Mouse (Mus musculus) kidney, postnatal 0 days (tissue): ENCODE data around the gene Tmem164. TPM values are rescaled to one million over a fixed set of nuclear protein-coding genes. Genes with fewer than 3 reads are reported as not detected.

ENCODE experiments used
- ATAC-seq: fragments of 200-750 bp; cut with Nextera tagmentation; replicated peaks from 2 replicates; pipeline ENCODE4 v1.8.0; 2017; ENCODE audit warnings: low read depth, moderate number of reproducible peaks, moderate TSS enrichment, moderate library complexity; ENCODE audit not compliant: low FRiP score
- DNase-seq: peaks from one replicate; pipeline ENCODE4 v3.0.0-alpha.2; 2016; ENCODE audit warnings: low spot score
- H3K27ac ChIP-seq: fragments of 300-500 bp; sonication (generic); 2 replicates; pipeline ENCODE4 v1.5.1; 2014; ENCODE audit warnings: mild to moderate bottlenecking
- H3K27me3 ChIP-seq: fragments of 300-500 bp; sonication (generic); 2 replicates; pipeline ENCODE4 v1.6.1; 2014; ENCODE audit warnings: low read length, mixed read lengths; ENCODE audit not compliant: insufficient read depth
- H3K36me3 ChIP-seq: fragments of 300-500 bp; sonication (generic); 2 replicates; pipeline ENCODE4 v1.6.1; 2014; ENCODE audit warnings: low read length, mixed read lengths; ENCODE audit not compliant: insufficient read depth
- H3K4me1 ChIP-seq: fragments of 300-500 bp; sonication (generic); replicated peaks from 2 replicates; pipeline ENCODE4 v1.6.1; 2014; ENCODE audit warnings: antibody characterized with exemption, low read length, mixed read lengths; ENCODE audit not compliant: insufficient read depth
- H3K4me2 ChIP-seq: fragments of 300-500 bp; sonication (generic); 2 replicates; pipeline ENCODE4 v1.6.1; 2014; ENCODE audit warnings: mild to moderate bottlenecking, low read length, moderate library complexity, mixed read lengths
- H3K4me3 ChIP-seq: fragments of 300-500 bp; sonication (generic); replicated peaks from 2 replicates; pipeline ENCODE4 v1.5.1; 2014; ENCODE audit warnings: low read depth, low read length
- H3K9ac ChIP-seq: fragments of 300-500 bp; sonication (generic); 2 replicates; pipeline ENCODE4 v1.6.1; 2014; ENCODE audit warnings: low read depth, low read length
- H3K9me3 ChIP-seq: fragments of 300-500 bp; sonication (generic); replicated peaks from 2 replicates; pipeline ENCODE4 v1.6.1; 2016; ENCODE audit warnings: low read length, inconsistent platforms, mixed read lengths
- CTCF ChIP-seq: IDR thresholded peaks from 2 replicates; pipeline ENCODE4 v1.5.1; 2016; ENCODE audit warnings: antibody characterized with exemption, low read depth, mild to moderate bottlenecking, moderate library complexity
- WGBS: fragments of 180-500 bp; shearing (Covaris S2); extraction: QIAGEN DNeasy Blood & Tissue Kit; methylation state at CpG from one replicate; pipeline ENCODE4 v1.1.7; 2014; 5-methylcytosine and 5-hydroxymethylcytosine counted together
- polyA plus RNA-seq: library from polyadenylated mRNA; unstranded; fragments of >200 nt; fragmentation: Nextera tagmentation; extraction: Ambion mirVana; gene quantifications from 2 replicates; pipeline ENCODE4 v1.2.1, GENCODE M21; 2015

Tmem164 gene
- polyA plus RNA-seq, 1 experiment from 2014 or later: 33.0 TPM

DNA sequence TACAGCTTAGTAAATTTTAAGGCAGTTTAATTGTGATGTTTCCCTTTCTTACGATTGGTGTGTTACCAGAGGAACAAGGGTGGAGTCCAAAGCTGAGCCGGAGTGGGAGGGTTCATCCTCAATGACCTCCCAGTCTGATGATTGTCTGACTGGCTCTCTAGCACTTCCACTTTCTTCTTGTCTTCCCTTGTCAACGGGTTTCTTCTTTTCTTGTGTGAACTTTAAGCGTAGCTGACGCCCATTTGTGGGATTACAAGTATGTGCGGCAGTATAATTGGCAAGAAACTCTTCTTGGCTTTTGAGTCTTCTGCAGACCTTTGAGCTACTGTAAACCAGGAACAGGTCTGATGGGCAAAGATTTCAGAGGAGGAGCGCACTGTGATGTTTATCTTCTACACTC lies 17.0 kb downstream of the Tmem164 start:
- H3K27ac ChIP-seq: no peak overlapping the region
- H3K4me1 ChIP-seq: no peaks in the 10 kb centered on the region; the same call in 1 of the 2 replicates
- no peak overlapping the region for H3K4me2 ChIP-seq
- TF ChIP-seq CTCF: no peak
- H3K9ac ChIP-seq: no peak overlapping the region
- no peaks in the 10 kb centered on the region for H3K27me3 ChIP-seq
- 58% methylated on average over 7 of the region's 7 CpGs for WGBS
- H3K9me3 ChIP-seq: no peaks in the 10 kb centered on the region
- H3K36me3 ChIP-seq: no peaks in the 10 kb centered on the region
- ATAC-seq (peak; percentile 33; the same call in 1 of the 2 replicates), DNase-seq (peak; percentile 47)
- no peak overlapping the region for H3K4me3 ChIP-seq

DNA sequence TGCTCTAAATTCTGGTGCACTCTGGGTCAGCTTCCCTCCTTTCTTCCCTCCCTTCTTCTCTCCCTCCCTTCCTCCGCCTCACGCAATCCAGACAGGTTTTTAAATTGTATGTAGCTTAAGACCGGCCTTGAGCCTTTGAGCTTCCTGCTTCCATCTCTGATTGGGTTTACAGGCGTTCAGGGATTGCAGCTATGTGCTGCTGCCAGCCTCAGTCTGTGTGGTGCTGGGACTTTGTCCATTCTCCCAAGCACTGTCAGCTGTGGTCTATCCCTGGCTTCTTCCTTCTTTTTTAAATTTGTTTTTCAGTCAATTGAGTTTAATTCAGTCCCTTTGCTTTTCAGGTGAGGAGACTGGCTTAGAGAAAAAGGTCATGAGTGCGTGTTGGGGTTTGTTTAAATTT lies 20.9 kb downstream of the Tmem164 start:
- ATAC-seq (no peak), DNase-seq (no peak)
- Histone ChIP-seq H3K4me2 (no peak overlapping the region), H3K27ac (no peak overlapping the region), H3K4me3 (no peak overlapping the region), H3K4me1 (no peaks in the 10 kb centered on the region; the same call in 1 of the 2 replicates), H3K36me3 (no peaks in the 10 kb centered on the region), H3K9ac (no peak overlapping the region), H3K9me3 (no peaks in the 10 kb centered on the region), H3K27me3 (no peaks in the 10 kb centered on the region)
- WGBS: 59% methylated on average over 5 of the region's 5 CpGs
- no peak for TF ChIP-seq CTCF

DNA sequence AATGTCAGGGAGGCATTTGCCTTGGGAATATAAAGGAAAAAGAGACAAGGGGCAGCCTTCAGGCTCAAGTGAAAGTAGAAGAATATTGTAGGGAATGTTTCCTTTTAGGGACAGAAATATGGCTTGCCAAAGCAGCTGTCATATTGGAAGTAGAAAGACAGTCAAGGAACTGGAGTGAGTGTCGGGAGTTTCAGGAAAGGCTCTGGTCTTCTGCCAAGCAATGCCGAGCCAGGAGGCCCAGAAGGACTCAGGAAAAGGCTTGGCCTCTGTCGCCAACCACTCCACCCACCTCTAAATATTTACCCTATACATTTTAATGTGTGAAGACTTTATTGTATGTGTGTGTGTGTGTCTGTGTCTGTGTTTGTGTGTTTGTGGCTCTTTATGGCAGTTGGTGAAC lies 21.4 kb downstream of the Tmem164 start:
- no peak for TF ChIP-seq CTCF
- ATAC-seq: no peak
- Histone ChIP-seq H3K9me3 (no peaks in the 10 kb centered on the region), H3K27me3 (no peaks in the 10 kb centered on the region), H3K4me3 (no peak overlapping the region), H3K4me2 (no peak overlapping the region), H3K4me1 (no peaks in the 10 kb centered on the region; the same call in 1 of the 2 replicates), H3K36me3 (no peaks in the 10 kb centered on the region), H3K27ac (no peak overlapping the region), H3K9ac (no peak overlapping the region)
- WGBS: 38% methylated on average over 3 of the region's 3 CpGs
- no peak for DNase-seq

DNA sequence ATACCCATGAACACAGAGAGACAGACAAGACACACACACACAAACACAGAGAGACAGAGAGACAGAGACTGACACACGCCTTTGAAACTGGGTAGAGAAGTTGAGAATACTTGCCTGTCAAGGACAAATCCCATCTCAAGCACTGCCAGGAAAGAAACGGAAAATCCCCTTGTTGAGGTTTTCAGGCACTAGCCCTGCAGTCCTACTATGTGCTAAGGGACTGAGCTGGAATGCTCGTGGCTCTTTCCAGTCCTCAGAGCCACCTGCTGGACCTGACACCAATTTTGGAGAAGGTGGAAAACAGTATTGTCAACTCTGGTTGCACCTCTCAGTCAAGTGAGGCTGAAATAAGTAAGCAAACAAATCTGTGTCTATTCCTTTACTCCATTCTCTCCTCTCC lies 22.7 kb downstream of the Tmem164 start:
- ATAC-seq (no peak), DNase-seq (no peak)
- Histone ChIP-seq H3K9me3 (no peaks in the 10 kb centered on the region), H3K27ac (no peak overlapping the region), H3K36me3 (no peaks in the 10 kb centered on the region), H3K4me3 (no peak overlapping the region), H3K4me1 (no peaks in the 10 kb centered on the region; the same call in 1 of the 2 replicates), H3K27me3 (no peaks in the 10 kb centered on the region), H3K9ac (no peak overlapping the region), H3K4me2 (no peak overlapping the region)
- TF ChIP-seq CTCF: no peak
- WGBS: 74% methylated on average over 3 of the region's 3 CpGs

DNA sequence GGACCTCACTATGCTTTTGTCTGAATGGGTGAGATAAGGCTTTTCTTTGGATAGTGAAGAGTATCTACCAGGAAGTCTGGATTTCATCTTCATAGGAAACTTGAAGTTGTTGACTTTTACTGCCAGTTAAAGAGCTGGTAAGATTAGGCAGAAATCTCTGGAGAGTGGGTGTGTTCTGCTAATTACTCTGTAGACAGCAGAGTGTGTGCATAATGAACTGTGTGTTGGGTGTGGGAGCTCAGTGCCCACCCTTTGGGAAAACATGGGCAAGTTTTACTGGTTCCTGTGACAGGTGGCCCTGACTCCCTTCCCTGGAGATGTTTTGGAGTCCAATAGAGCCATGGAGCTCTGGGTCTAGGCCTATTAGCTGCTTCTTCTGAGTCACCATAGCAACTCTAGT lies 27.1 kb downstream of the Tmem164 start:
- H3K4me3 ChIP-seq: no peak overlapping the region
- ATAC-seq (no peak), DNase-seq (no peak)
- H3K4me1 ChIP-seq: no peaks in the 10 kb centered on the region; the same call in 1 of the 2 replicates
- TF ChIP-seq CTCF: no peak
- no peaks in the 10 kb centered on the region for H3K9me3 ChIP-seq
- no peak overlapping the region for H3K27ac ChIP-seq
- no peaks in the 10 kb centered on the region for H3K36me3 ChIP-seq
- no peak overlapping the region for H3K9ac ChIP-seq
- no peaks in the 10 kb centered on the region for H3K27me3 ChIP-seq
- no peak overlapping the region for H3K4me2 ChIP-seq

DNA sequence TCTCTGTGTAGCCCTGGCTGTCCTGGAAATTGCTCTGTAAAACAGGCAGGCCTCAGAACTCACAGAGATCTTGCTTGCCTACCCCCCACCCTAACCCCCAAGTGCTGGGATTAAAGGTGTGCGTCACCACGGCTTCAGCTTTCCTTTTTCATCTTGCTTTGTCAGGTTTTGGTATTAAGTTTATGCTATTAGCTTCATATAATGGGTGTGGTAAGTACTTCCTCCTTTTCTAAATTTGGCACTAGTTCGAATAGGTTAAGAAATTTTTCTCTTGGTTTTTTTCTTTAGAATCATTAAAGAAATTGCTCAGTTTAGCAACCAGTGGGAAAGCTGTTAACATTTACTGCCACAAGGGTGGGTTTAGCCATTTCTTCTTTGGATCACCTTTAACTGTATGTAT lies 34.8 kb downstream of the Tmem164 start:
- ATAC-seq: no peak
- no peak for TF ChIP-seq CTCF
- no peaks in the 10 kb centered on the region for H3K9me3 ChIP-seq
- H3K36me3 ChIP-seq: no peaks in the 10 kb centered on the region
- WGBS: 82% methylated on average over 3 of the region's 3 CpGs
- no peaks in the 10 kb centered on the region for H3K27me3 ChIP-seq
- no peak overlapping the region for H3K4me2 ChIP-seq
- H3K4me3 ChIP-seq: no peak overlapping the region
- no peak for DNase-seq
- no peaks in the 10 kb centered on the region for H3K4me1 ChIP-seq
- H3K27ac ChIP-seq: no peak overlapping the region
- no peak overlapping the region for H3K9ac ChIP-seq

DNA sequence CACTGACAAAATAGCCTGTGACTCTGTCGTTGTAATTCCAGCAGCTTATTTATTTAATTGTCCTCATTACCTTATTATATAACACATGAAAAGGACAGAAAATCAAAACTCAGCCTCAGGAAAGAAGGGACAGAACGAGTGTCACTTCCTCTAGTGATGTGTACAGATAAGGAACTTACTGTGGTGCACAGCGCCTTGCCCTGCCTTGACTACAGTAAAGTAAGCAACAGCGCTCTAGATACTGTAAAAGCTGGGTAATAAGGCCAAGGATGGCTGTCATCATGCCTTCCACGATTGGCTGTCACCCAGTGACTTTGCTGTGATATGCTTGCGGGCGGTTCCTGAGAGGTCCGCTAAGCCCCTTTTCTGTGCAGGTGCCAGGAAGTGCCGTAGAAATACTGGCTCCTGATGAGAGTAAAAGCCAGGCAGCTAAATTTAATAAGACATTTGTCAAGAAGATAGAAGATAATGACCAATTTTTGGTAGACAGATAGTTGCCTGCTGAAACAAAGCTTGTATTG lies 36.8 kb downstream of the Tmem164 start:
- no peak for TF ChIP-seq CTCF
- Histone ChIP-seq H3K4me3 (no peak overlapping the region), H3K27ac (no peak overlapping the region), H3K36me3 (no peaks in the 10 kb centered on the region), H3K9ac (no peak overlapping the region), H3K4me2 (no peak overlapping the region), H3K27me3 (no peaks in the 10 kb centered on the region), H3K9me3 (no peaks in the 10 kb centered on the region), H3K4me1 (no peaks in the 10 kb centered on the region)
- ATAC-seq (no peak), DNase-seq (no peak)
- 82% methylated on average over 9 of the region's 9 CpGs for WGBS
